Mouse (Mus musculus): ENCODE measurements around the gene Gpr22.

- TF ChIP-seq CTCF (IDR thresholded peaks at IDR 0.05; ENCODE audit: extremely low read depth, insufficient read depth, insufficient read length, insufficient replicate concordance) (peak; percentile 20; the same call in 1 of the 2 replicates), POLR2A (IDR thresholded peaks at IDR 0.05; ENCODE audit: low read depth, low read length) (no peak)
These were observed 6.0 kb upstream of the Gpr22 start for GRCm38 (mm10) chr12:31719586-31720275.

Data from spleen, adult 2 months (tissue).